Mouse (Mus musculus): ENCODE measurements around the gene Mob3b.
A peak's percentile ranks its signal among the peaks of the same experiment; 100 is the strongest.

Mob3b gene

GRCm38 (mm10) chr4:35114950-35115349 lies 42.3 kb downstream of the Mob3b start:
- DNase-seq (ENCODE audit: low spot score in 2 of 2): no peak

GRCm38 (mm10) chr4:35113516-35114248 lies 43.6 kb downstream of the Mob3b start:
- no peak for DNase-seq (ENCODE audit: low spot score in 2 of 2)

- no peak for DNase-seq (ENCODE audit: low spot score in 2 of 2)
These were observed 44.8 kb downstream of the Mob3b start for GRCm38 (mm10) chr4:35112452-35112851.

DNA sequence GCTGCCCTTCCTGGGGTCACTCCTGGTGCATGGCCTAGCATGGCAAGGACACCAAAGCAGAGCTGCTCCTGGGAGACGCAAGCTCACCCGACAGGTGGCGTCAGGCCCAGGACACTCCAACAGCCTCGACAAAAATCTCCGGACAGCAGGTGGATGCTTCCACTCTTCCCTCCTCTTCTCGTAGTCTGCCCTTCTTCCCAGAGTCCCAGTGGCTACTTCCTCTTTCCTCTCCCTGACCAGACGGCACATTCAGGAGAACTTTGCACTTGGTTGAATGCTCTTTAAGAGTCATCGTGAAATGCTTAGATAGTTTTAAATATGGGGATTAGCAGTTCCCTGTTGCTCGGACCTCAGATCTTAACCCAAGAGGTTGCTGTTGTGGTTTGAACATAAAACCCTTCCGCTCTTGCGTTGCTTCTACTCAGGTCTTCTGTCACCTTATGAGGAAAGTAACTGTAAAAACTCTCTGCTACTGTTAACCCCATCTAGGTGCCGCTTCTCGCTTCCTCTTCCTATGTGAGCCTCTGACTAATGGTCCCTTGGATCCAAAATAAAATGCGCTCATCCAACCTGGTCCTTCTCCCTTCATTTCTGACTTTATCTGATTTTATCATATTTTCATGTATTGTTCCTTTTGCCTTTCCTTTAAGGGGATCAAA lies 52.0 kb downstream of the Mob3b start:
- DNase-seq (ENCODE audit: low spot score in 2 of 2): no peak

- no peak for DNase-seq (ENCODE audit: low spot score in 2 of 2)
These were observed 56.1 kb downstream of the Mob3b start for GRCm38 (mm10) chr4:35101201-35101600.

- DNase-seq (ENCODE audit: low spot score in 2 of 2): peak; percentile 55 to 73
These were observed 57.2 kb downstream of the Mob3b start for GRCm38 (mm10) chr4:35099865-35100780.

DNA sequence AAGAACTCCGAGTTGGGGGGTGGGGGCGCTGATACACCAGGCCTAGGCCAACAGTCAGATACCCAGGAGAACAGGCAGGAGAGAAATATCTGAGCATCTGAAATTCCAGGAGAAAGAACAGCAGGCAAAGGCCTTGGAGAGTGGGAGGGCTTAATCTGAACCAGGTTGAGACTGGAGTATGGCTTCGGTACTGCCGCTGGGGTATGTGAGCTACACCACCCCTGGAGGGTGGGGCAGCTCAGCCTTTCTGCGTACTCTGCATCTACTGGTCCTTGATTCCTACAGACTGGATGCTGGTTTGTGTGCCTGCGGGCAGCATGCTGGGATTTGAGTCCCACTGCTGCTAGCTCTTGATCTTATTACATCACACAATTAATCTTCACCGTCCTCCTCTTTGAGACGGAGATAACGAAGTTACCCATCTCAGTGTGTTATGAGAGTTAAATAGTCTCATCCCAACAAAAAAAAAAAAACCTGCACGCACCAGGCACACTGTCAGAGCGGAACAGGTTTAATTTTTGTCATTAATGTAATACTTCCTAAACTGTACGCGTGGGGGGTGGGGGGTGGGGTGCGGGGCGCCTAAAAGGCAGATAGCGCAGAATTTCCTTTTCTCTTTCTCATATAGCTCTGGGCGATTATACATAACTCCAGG lies 57.9 kb downstream of the Mob3b start:
- DNase-seq (ENCODE audit: low spot score in 2 of 2): no peak

GRCm38 (mm10) chr4:35098552-35098951 lies 58.7 kb downstream of the Mob3b start:
- DNase-seq (ENCODE audit: low spot score in 2 of 2): no peak

DNA sequence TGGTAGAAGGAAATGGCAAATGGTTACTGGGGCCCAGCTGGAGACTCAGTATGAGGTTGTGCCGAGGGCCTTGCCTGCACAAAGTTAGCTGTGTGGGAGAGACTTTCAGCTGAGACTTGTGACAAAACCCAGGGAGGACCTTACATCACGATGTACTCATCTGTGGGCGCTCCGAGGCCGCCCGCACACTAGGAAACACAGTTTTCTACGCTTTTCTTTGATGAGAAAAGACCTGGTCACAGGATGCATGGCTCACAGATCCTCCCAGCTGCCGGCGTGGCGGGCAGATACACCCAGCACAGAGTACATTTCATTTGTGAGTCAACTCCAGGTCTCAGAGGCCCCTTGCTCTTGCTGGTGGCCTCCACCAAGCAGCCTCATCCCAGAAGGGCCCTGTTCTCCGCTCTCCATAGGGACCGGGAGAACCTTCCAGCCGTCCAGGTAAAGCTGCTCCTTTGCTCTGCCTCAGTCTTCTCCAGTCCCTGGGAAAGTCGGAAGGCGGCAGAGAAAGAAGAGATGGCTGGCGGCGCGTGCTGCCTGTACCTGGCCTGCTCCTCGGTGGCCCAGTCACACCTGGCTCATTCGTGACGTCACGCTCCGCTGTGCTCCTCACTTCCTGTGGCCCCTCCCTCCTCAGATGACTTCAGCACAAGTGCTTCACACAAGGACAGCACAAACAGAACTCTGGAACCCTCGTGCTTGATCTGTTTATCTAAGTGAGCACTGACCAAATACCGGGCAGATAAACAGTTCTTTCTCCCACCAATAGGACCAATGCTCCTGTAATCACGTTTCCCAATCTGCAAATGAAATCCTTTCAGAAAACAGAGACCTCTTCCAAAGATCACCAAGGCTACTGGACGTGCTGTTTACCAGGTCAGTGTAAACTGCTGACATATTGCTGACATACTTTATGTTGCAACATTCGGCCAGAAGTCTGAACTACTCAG lies 60.8 kb downstream of the Mob3b start:
- peak; percentile 12 to 14 for DNase-seq (ENCODE audit: low spot score in 2 of 2)

DNA sequence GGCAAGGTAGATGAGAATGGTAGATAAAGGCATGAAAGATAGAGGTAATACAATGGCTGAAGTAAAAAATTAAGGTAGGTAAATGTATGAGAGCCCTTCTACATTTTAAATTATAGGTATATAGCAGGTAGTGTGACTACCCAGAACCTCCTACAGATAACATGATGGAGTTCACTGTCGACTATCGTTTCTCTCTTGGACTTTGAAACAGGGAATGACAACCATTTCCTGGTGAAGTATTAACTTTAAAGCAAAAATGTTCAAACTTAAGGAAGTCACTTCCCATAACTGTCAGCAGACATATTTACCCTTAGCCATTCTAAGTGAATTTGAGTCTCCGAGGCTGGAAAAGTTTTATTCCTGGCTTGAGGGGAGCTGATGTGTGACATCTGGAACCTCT lies 64.8 kb downstream of the Mob3b start:
- no peak for DNase-seq (ENCODE audit: low spot score in 2 of 2)

- DNase-seq (ENCODE audit: low spot score in 2 of 2): no peak
These were observed 66.0 kb downstream of the Mob3b start for GRCm38 (mm10) chr4:35091157-35091784.

DNA sequence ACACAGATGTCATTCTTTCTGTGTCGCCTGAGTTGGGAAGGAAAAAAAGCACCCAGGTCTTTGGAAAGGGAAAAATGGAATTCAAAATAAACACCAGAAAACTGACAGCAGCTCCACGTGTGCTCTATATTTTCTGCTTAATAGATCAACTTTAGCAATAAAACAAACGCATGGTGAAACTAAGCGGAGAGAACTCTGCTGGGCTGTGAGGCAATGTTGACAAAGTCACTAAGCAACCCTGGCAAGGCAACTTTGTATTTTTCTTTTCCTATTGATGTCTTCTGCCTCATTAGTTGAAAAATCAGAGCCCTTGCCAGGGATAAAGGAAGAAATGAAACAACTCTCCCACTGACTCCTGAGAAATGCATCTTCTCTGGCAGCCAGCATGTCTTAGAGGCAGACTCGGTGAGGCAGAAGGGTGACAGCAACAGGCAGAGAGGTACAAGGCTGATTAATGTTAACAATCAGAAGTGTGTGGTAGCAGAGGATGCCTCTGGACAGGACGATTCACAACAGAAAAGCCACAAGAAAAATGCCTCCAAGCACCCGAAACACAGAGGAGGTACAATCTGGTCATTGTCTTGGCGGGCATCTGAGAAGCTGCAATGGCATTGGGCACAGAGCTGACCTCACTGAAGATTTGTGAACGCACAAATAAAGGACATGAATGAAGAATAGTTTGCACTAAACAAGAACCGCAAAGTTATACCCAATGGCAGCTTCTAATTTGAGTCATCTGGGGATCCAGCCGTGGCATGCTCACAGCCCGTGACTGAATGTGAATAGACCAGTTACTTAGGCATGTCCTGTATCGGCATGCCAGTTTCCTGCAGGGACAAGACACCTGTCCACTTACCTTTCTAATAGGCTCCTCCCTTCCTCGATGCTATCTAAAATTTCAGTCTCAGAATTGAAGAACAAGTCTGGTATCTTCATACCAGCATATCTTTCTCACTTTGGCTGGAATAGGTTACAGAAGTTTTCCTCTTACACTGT lies 67.7 kb downstream of the Mob3b start:
- no peak for DNase-seq (ENCODE audit: low spot score in 2 of 2)

DNA sequence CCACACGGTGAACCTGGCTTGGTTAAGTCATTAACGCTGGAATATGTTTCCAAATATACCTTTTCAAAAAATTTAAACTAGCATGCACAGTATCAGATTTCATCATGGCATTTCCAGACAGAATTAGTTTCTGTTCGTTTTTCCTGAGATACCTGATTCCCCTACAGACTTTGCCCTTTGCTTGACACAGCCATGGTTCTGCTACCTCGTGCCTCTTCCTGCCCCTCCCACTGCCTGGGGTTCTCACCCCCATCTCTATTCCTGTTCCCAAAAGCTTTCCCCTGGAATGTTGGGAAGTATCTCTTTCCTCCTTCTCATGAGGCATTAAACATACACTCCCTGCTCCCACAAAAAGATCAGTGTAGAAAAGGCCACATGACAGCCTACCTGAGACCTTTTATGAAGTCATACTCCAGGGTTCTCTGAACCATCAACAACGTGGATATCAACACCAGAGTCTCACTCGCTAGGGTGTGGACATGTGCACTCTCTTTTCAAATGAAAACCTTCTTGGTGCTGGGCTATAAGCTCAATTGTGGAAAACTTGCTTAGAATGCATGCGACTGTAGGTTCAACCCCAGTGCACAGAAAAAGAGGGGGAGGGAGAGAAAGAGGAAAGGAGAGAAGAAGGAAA lies 71.1 kb downstream of the Mob3b start:
- DNase-seq (ENCODE audit: low spot score in 2 of 2): no peak

GRCm38 (mm10) chr4:35084060-35084459 lies 73.2 kb downstream of the Mob3b start:
- DNase-seq (ENCODE audit: low spot score in 2 of 2): no peak

DNA sequence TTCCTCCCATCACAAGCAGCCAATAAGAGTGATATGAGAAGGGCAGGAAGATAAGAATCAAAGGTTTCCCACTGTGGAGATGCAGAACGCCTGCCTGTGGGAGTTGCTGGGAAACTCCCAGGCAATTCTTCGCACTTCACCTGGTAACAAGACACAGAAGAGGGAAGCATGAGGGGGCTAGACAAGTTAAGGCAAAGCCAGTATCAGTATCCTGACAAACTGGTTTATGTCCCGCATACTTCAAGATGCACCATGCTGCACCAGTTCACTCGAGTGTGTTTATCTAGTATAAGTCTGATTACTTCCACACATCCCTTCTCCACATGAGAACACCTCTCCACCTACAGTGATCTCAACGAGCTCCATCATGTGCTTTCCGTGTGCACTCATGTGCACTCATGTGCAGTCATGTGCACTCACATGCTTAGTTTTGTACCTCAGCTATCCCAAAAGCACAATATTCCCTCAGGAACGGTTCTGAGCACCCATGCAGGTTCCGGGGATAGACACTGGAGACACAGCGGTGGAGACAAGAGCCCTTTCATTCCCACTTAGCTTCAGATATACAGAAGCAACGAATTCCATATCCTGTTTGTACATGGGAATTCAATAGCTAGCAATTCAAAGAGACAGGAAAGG lies 74.7 kb downstream of the Mob3b start:
- DNase-seq (ENCODE audit: low spot score in 2 of 2): no peak

DNA sequence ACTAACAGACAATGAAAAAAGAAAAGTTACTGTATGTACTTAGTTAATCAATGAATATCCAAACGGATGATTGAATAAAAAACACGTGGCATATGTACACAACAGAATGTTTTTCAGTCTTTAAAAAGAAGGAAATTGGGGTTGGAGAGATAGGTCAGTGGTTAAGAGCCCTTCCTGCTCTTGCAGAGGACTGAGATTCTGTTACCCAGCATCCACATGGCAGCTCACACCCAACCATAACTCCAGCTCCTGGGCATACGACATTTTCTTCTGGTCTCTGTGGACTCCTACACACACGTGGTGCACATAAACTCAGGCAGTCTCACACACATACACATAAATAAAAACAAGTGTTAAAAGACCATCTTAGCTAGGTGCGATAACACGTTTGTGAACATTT lies 77.0 kb downstream of the Mob3b start:
- no peak for DNase-seq (ENCODE audit: low spot score in 2 of 2)

- DNase-seq (ENCODE audit: low spot score in 2 of 2): no peak
These were observed 88.5 kb downstream of the Mob3b start for GRCm38 (mm10) chr4:35068739-35069138.

GRCm38 (mm10) chr4:35066163-35066562 lies 91.1 kb downstream of the Mob3b start:
- DNase-seq (ENCODE audit: low spot score in 2 of 2): no peak
